In genomic region chr16:29629053-29629452, GRCm38 (mm10) we compare ENCODE assay signal across 10 mouse cellular contexts. TPM values are rescaled to one million over a fixed set of nuclear protein-coding genes. Genes with fewer than 3 reads are reported as not detected.
DNase-seq lines count a peak whose midpoint lies in the region; ATAC-seq and TF ChIP-seq lines count a peak whose summit lies in the region.
"Had no signal": no experiment of that assay in that cellular context is flagged by ENCODE, and none has a peak within 500 bp of the region (broad histone marks: within the 10 kb centered on the region; RNA-seq: fewer than 3 reads in every experiment).

No protein-coding gene starts in this region.

- TF ChIP-seq CTCF in hindbrain, postnatal 0 days (IDR thresholded peaks at IDR 0.05; ENCODE audit: low read depth) = peak; percentile 64

- H3K4me2 ChIP-seq in hindbrain, postnatal 0 days (ENCODE audit: low read depth, low read length) = no peak overlapping the region
- no peak overlapping the region for H3K4me2 ChIP-seq in neural tube, embryonic 15.5 days

- peak; percentile 86 for DNase-seq in hindbrain, postnatal 0 days (ENCODE audit: low spot score)
- DNase-seq in hindbrain, embryonic 10.5 days (ENCODE audit: low spot score) = no peak
- peak; percentile 41 for DNase-seq in A20 (ENCODE audit: low read depth, low spot score)
- peak; percentile 57 for DNase-seq in MN1 (ENCODE audit: low spot score)
- peak; percentile 11 for DNase-seq in large intestine, adult 2 months (ENCODE audit: low read depth, low spot score)
- no peak for DNase-seq in layer of hippocampus, adult 9-11 months
- DNase-seq: gastrocnemius, postnatal 10 days; kidney, adult 18-20 months had no signal

- H3K9ac ChIP-seq in hindbrain, postnatal 0 days (replicated peaks; ENCODE audit: low read length) = no peak overlapping the region
- no peak overlapping the region for H3K9ac ChIP-seq in neural tube, embryonic 15.5 days (replicated peaks)

- H3K36me3 ChIP-seq in hindbrain, postnatal 0 days (ENCODE audit: insufficient read depth, low read length) = peaks cover 43% of the 10 kb centered on the region
- H3K36me3 ChIP-seq in hindbrain, embryonic 10.5 days = peaks cover 87% of the 10 kb centered on the region
- H3K36me3 ChIP-seq in neural tube, embryonic 15.5 days = peaks cover 72% of the 10 kb centered on the region

- H3K4me1 ChIP-seq in hindbrain, postnatal 0 days (ENCODE audit: insufficient read depth, low read length) = no peaks in the 10 kb centered on the region
- H3K4me1 ChIP-seq in hindbrain, embryonic 10.5 days (replicated peaks) = no peaks in the 10 kb centered on the region
- H3K4me1 ChIP-seq in neural tube, embryonic 15.5 days = no peaks in the 10 kb centered on the region

- no peak; the same call in 1 of the 2 replicates for ATAC-seq in hindbrain, postnatal 0 days
- no peak for ATAC-seq in neural tube, embryonic 15.5 days (ENCODE audit: low FRiP score)
- no peak for ATAC-seq in cerebellum, adult (ENCODE audit: insufficient number of reproducible peaks, low FRiP score, low TSS enrichment)

- no peak overlapping the region for H3K4me3 ChIP-seq in hindbrain, postnatal 0 days (ENCODE audit: low read length)
- no peak overlapping the region for H3K4me3 ChIP-seq in hindbrain, embryonic 10.5 days
- H3K4me3 ChIP-seq in neural tube, embryonic 15.5 days (replicated peaks) = no peak overlapping the region

- WGBS in hindbrain, postnatal 0 days = 79% methylated on average over 1 of the region's 1 CpGs
- 87% methylated on average over 1 of the region's 1 CpGs for WGBS in hindbrain, embryonic 10.5 days
- 82% methylated on average over 1 of the region's 1 CpGs for WGBS in large intestine, adult 2 months
- 83% methylated on average over 1 of the region's 1 CpGs for WGBS in neural tube, embryonic 15.5 days

- H3K27me3 ChIP-seq in hindbrain, postnatal 0 days (ENCODE audit: insufficient read depth, low read length) = no peaks in the 10 kb centered on the region
- H3K27me3 ChIP-seq in hindbrain, embryonic 10.5 days (ENCODE audit: insufficient read depth, poor library complexity, severe bottlenecking) = peaks cover 45% of the 10 kb centered on the region
- 0 out of 2 replicates have a peak, but pooled peaks cover 5% of the 10 kb centered on the region for H3K27me3 ChIP-seq in neural tube, embryonic 15.5 days (replicated peaks)

- no peak overlapping the region for H3K27ac ChIP-seq in hindbrain, postnatal 0 days
- no peak overlapping the region for H3K27ac ChIP-seq in hindbrain, embryonic 10.5 days
- no peak overlapping the region for H3K27ac ChIP-seq in neural tube, embryonic 15.5 days (replicated peaks)

- no peaks in the 10 kb centered on the region for H3K9me3 ChIP-seq in hindbrain, postnatal 0 days (ENCODE audit: low read length)
- no peaks in the 10 kb centered on the region for H3K9me3 ChIP-seq in hindbrain, embryonic 10.5 days
- no peaks in the 10 kb centered on the region for H3K9me3 ChIP-seq in neural tube, embryonic 15.5 days (replicated peaks)

RNA-seq across cellular contexts. Expression of gene Opa1, which starts 49.9 kb away (rescaled TPM):
- total RNA-seq in hindbrain, postnatal 0 days (2014; rRNA removed) = 67.2 and 73.8 TPM in 2 replicates
- polyA plus RNA-seq in hindbrain, postnatal 0 days (2015; fragmentation: Nextera tagmentation; extraction: Ambion mirVana) = 42.2 and 42.4 TPM in 2 replicates
- polyA plus RNA-seq in hindbrain, embryonic 10.5 days (2016; fragmentation: Nextera tagmentation; extraction: Ambion mirVana) = 36.9 and 38.8 TPM in 2 replicates
- 7.6 and 12.5 TPM in 2 replicates for polyA plus RNA-seq in large intestine, adult 2 months (2012; rRNA removed)
- 36.5 and 39.3 TPM in 2 replicates for polyA plus RNA-seq in neural tube, embryonic 15.5 days (2015; fragmentation: Nextera tagmentation; extraction: Ambion mirVana)

Comparison
In these comparisons a context has a peak if more than half of its experiments do, and no peak if none do; other contexts are left out.
1. DNase-seq: peak in hindbrain, postnatal 0 days (single experiment), A20 (single experiment), MN1 (single experiment) and large intestine, adult 2 months (single experiment); none in hindbrain, embryonic 10.5 days (single experiment) and layer of hippocampus, adult 9-11 months (single experiment).